Mouse (Mus musculus): ENCODE data around the gene Hormad1. TPM values are rescaled to one million over a fixed set of nuclear protein-coding genes. Genes with fewer than 3 reads are reported as not detected.
"Not testable (repeated sequence)": the region's sequence is repeated elsewhere in the genome, so short reads cannot be mapped to it uniquely, and the experiment has no call there.

Gene Hormad1
- polyA plus RNA-seq, 1 experiment from 2014 or later, result not detected

- H3K36me3 ChIP-seq, result no peaks in the 10 kb centered on the region
- DNase-seq (ENCODE audit: low spot score), result no peak
- 89% methylated on average over 1 of the region's 1 CpGs for WGBS
Observed at GRCm38 (mm10) chr3:95531025-95531424, 28.5 kb upstream of the Hormad1 start.

DNA sequence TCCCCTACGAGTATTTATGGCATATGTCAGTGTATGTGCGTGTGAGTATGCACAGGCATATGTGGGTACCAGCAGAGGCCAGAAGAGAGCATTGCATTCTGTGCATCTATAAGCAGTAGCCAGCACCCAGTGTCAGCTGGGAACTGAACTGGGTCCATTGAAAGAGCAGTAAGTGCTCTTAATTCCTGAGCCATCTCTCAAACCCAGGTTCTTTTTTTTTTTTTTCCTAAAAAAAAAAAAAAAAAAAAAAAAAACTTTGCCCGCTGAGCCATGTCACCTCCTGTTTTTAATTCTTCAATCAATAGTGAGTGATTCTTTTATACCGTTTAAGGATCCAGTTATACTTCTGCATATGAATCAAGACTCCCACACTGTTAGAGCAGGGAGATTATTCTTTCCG, 26.1 kb upstream of the Hormad1 start:
- Histone ChIP-seq H3K4me1 (replicated peaks) (no peaks in the 10 kb centered on the region), H3K9me3 (no peaks in the 10 kb centered on the region), H3K27ac (no peak overlapping the region), H3K27me3 (ENCODE audit: insufficient read depth, poor library complexity, severe bottlenecking) (no peaks in the 10 kb centered on the region), H3K36me3 (no peaks in the 10 kb centered on the region), H3K4me3 (no peak overlapping the region)
- 93% methylated on average over 5 of the region's 5 CpGs for WGBS
- DNase-seq (ENCODE audit: low spot score), result no peak

More at GRCm38 (mm10) chr3:95531025-95531424, 28.5 kb upstream of the Hormad1 start:
- Histone ChIP-seq H3K27ac (no peak overlapping the region), H3K4me3 (no peak overlapping the region), H3K9me3 (no peaks in the 10 kb centered on the region), H3K27me3 (ENCODE audit: insufficient read depth, poor library complexity, severe bottlenecking) (no peaks in the 10 kb centered on the region), H3K4me1 (replicated peaks) (no peaks in the 10 kb centered on the region)

- no peak for DNase-seq (ENCODE audit: low spot score)
- 93% methylated on average over 1 of the region's 1 CpGs for WGBS
- Histone ChIP-seq H3K4me1 (replicated peaks) (no peaks in the 10 kb centered on the region), H3K4me3 (no peak overlapping the region), H3K27me3 (ENCODE audit: insufficient read depth, poor library complexity, severe bottlenecking) (no peaks in the 10 kb centered on the region), H3K27ac (no peak overlapping the region), H3K9me3 (no peaks in the 10 kb centered on the region), H3K36me3 (no peaks in the 10 kb centered on the region)
Observed at GRCm38 (mm10) chr3:95534927-95535326, 24.6 kb upstream of the Hormad1 start.

- no peaks in the 10 kb centered on the region for H3K9me3 ChIP-seq
- 91% methylated on average over 10 of the region's 10 CpGs for WGBS
- no peaks in the 10 kb centered on the region for H3K4me1 ChIP-seq (replicated peaks)
- no peak overlapping the region for H3K4me3 ChIP-seq
- DNase-seq (ENCODE audit: low spot score), result no peak
- no peak overlapping the region for H3K27ac ChIP-seq
- no peaks in the 10 kb centered on the region for H3K27me3 ChIP-seq (ENCODE audit: insufficient read depth, poor library complexity, severe bottlenecking)
- no peaks in the 10 kb centered on the region for H3K36me3 ChIP-seq
Observed at GRCm38 (mm10) chr3:95538936-95539335, 20.5 kb upstream of the Hormad1 start.

GRCm38 (mm10) chr3:95539837-95540236, 19.6 kb upstream of the Hormad1 start:
- 93% methylated on average over 4 of the region's 4 CpGs for WGBS
- Histone ChIP-seq H3K4me3 (no peak overlapping the region), H3K27me3 (ENCODE audit: insufficient read depth, poor library complexity, severe bottlenecking) (no peaks in the 10 kb centered on the region), H3K27ac (no peak overlapping the region), H3K9me3 (no peaks in the 10 kb centered on the region), H3K4me1 (replicated peaks) (no peaks in the 10 kb centered on the region), H3K36me3 (no peaks in the 10 kb centered on the region)
- no peak for DNase-seq (ENCODE audit: low spot score)

DNA sequence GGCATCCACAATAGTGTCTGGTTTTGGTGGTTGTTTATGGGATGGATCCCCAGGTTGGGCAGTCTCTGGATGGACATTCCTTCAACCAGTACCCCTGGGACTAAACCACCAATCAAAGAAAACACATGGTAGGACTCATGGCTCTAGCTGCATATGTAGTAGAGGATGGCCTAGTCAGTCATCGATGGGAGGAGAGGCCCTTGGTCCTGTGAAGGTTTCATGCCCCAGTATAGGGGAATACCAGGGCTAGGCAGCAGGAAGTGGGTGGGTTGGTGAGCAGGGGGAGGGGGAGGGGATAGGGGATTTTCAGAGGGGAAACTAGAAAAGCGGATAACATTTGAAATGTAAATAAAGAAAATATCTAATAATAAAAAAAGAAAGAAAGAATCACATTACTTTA, 18.3 kb upstream of the Hormad1 start:
- not testable (repeated sequence) for DNase-seq (ENCODE audit: low spot score)
- 80% methylated on average over 2 of the region's 2 CpGs for WGBS

DNA sequence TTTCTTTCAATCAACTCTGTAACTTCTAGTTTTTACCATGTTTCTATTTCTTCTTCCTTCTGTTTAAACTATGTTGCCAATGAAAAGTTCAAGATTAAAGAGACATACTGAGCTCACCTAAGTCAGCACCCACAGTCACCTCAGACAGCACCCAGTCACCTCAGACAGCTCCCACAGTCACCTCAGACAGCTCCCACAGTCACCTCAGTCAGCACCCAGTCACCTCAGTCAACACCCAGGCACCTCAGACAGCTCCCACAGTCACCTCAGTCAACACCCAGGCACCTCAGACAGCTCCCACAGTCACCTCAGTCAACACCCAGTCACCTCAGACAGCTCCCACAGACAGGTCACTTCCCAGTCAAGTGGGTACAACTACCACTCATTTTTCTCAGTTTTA, 17.3 kb upstream of the Hormad1 start:
- H3K36me3 ChIP-seq, result no peaks in the 10 kb centered on the region
- H3K27me3 ChIP-seq (ENCODE audit: insufficient read depth, poor library complexity, severe bottlenecking), result no peaks in the 10 kb centered on the region
- no peaks in the 10 kb centered on the region for H3K4me1 ChIP-seq (replicated peaks)
- H3K4me3 ChIP-seq, result no peak overlapping the region
- DNase-seq (ENCODE audit: low spot score), result no peak
- H3K27ac ChIP-seq, result no peak overlapping the region
- no peaks in the 10 kb centered on the region for H3K9me3 ChIP-seq

More for the DNA sequence above, 18.3 kb upstream of the Hormad1 start:
- H3K4me1 ChIP-seq (replicated peaks); H3K4me3 ChIP-seq; H3K27me3 ChIP-seq (ENCODE audit: insufficient read depth, poor library complexity, severe bottlenecking); H3K9me3 ChIP-seq; H3K27ac ChIP-seq; H3K36me3 ChIP-seq: not testable (repeated sequence)

- 82% methylated on average over 7 of the region's 7 CpGs for WGBS
Observed at GRCm38 (mm10) chr3:95542981-95543380, 16.5 kb upstream of the Hormad1 start.

DNA sequence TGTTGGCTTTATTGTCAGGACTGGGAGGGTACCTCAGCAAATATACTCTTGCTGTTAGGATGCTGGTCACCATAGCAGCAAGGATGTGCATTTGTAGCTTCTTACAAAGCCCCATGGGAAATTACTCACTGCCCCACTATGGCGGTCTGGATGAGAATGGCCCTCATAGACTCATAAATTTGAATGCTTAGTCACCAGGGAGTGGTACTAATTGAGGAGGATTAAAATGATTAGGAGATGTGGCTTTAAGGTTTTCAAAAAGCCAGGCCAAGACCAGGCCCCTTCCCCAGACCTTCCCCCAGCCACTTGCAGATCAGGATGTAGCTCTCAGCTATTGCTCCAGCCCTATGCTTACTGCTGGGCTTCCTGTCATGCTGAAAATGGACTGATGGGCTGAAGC, 9.3 kb upstream of the Hormad1 start:
- 89% methylated on average over 1 of the region's 1 CpGs for WGBS
- H3K36me3 ChIP-seq, result no peaks in the 10 kb centered on the region
- no peaks in the 10 kb centered on the region for H3K4me1 ChIP-seq (replicated peaks)
- H3K27me3 ChIP-seq (ENCODE audit: insufficient read depth, poor library complexity, severe bottlenecking), result no peaks in the 10 kb centered on the region
- H3K9me3 ChIP-seq, result no peaks in the 10 kb centered on the region
- H3K27ac ChIP-seq, result no peak overlapping the region
- no peak overlapping the region for H3K4me3 ChIP-seq
- DNase-seq (ENCODE audit: low spot score), result no peak

More at GRCm38 (mm10) chr3:95542981-95543380, 16.5 kb upstream of the Hormad1 start:
- Histone ChIP-seq H3K27ac (no peak overlapping the region), H3K36me3 (no peaks in the 10 kb centered on the region), H3K4me3 (no peak overlapping the region), H3K9me3 (no peaks in the 10 kb centered on the region), H3K27me3 (ENCODE audit: insufficient read depth, poor library complexity, severe bottlenecking) (no peaks in the 10 kb centered on the region), H3K4me1 (replicated peaks) (no peaks in the 10 kb centered on the region)
- no peak for DNase-seq (ENCODE audit: low spot score)

GRCm38 (mm10) chr3:95553986-95554385, 5.5 kb upstream of the Hormad1 start:
- Histone ChIP-seq H3K4me3 (no peak overlapping the region), H3K27ac (no peak overlapping the region), H3K36me3 (no peaks in the 10 kb centered on the region), H3K4me1 (replicated peaks) (no peaks in the 10 kb centered on the region), H3K27me3 (ENCODE audit: insufficient read depth, poor library complexity, severe bottlenecking) (no peaks in the 10 kb centered on the region), H3K9me3 (no peaks in the 10 kb centered on the region)
- 72% methylated on average over 3 of the region's 3 CpGs for WGBS
- DNase-seq (ENCODE audit: low spot score), result no peak

- Histone ChIP-seq H3K9me3 (no peaks in the 10 kb centered on the region), H3K27ac (no peak overlapping the region), H3K4me3 (no peak overlapping the region), H3K27me3 (ENCODE audit: insufficient read depth, poor library complexity, severe bottlenecking) (no peaks in the 10 kb centered on the region), H3K4me1 (replicated peaks) (no peaks in the 10 kb centered on the region), H3K36me3 (no peaks in the 10 kb centered on the region)
- DNase-seq (ENCODE audit: low spot score), result no peak
- WGBS, result 87% methylated on average over 3 of the region's 3 CpGs
Observed at GRCm38 (mm10) chr3:95560738-95561137, 1.3 kb downstream of the Hormad1 start.

DNA sequence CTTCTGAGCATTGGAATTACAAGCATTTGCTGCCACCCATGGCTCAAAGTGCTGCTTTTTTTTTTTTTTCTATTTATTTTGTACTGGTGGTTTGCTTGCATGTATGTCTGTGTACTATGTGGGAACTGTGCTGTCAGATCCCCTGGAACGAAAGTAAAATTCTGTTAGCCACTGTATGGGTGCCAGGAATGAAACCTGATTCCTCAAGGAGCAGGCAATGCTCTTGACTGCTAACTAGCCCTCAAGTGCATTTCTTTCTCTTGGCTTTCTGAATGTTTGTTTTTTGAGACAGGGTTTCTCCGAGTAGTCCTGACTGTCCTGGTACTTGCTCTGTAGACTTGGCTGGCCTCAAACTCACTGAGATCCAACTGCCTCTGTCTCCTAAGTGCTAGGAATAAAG, 2.3 kb downstream of the Hormad1 start:
- Histone ChIP-seq H3K9me3 (no peaks in the 10 kb centered on the region), H3K27ac (no peak overlapping the region), H3K4me1 (replicated peaks) (no peaks in the 10 kb centered on the region), H3K36me3 (no peaks in the 10 kb centered on the region), H3K27me3 (ENCODE audit: insufficient read depth, poor library complexity, severe bottlenecking) (no peaks in the 10 kb centered on the region), H3K4me3 (no peak overlapping the region)
- DNase-seq (ENCODE audit: low spot score), result no peak
- WGBS, result 75% methylated on average over 2 of the region's 2 CpGs

GRCm38 (mm10) chr3:95569585-95569984, 10.1 kb downstream of the Hormad1 start:
- Histone ChIP-seq H3K4me3 (no peak overlapping the region), H3K27me3 (ENCODE audit: insufficient read depth, poor library complexity, severe bottlenecking) (no peaks in the 10 kb centered on the region), H3K27ac (no peak overlapping the region), H3K36me3 (no peaks in the 10 kb centered on the region), H3K9me3 (no peaks in the 10 kb centered on the region), H3K4me1 (replicated peaks) (no peaks in the 10 kb centered on the region)
- 88% methylated on average over 3 of the region's 3 CpGs for WGBS
- no peak for DNase-seq (ENCODE audit: low spot score)
